Mouse (Mus musculus) inflammation-experienced regulatory T-cells, adult 6 months (primary cell): Measurements from ENCODE around the gene Armc5. TPM values are rescaled to one million over a fixed set of nuclear protein-coding genes. Genes with fewer than 3 reads are reported as not detected.

Source experiments
- ATAC-seq: one replicate; pipeline ENCODE4 v1.8.0; 2017
- polyA plus RNA-seq, 3 experiments: library from polyadenylated mRNA; unstranded; fragments of 100-300 nt; shearing (Covaris generic); gene quantifications; one replicate each; pipeline ENCODE4 v1.2.1; 2017

The Armc5 gene
- polyA plus RNA-seq, 3 experiments from 2014 or later = 4.9 to 5.6 (median 5.5) TPM

GRCm38 (mm10) chr7:128246496-128247391, 9.6 kb downstream of the Armc5 start, which contains the start of gene Tgfb1i1:
Tgfb1i1 (plus strand) TSS chr7:128246812.
- ATAC-seq = no peak

DNA sequence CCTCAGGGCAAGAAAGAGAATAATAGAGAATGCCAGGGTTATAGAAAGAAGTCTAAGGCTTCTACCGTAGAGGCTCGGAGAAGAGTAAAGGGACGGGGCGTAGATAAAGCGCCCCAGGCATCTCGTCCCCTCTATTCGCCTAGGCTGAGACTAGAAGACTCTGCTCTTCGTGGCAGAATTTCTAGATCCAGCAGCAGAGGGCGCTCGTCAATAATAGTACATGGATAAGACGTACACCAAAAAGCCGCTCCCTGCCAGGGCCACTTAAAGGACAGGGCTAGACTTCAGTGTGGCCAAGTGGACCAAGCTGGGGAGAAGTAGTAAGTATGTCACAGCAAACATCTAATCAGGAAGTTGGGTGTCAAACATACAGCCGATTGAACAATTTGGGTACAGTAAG, 10.3 kb downstream of the Armc5 start:
- peak; percentile 54 for ATAC-seq

DNA sequence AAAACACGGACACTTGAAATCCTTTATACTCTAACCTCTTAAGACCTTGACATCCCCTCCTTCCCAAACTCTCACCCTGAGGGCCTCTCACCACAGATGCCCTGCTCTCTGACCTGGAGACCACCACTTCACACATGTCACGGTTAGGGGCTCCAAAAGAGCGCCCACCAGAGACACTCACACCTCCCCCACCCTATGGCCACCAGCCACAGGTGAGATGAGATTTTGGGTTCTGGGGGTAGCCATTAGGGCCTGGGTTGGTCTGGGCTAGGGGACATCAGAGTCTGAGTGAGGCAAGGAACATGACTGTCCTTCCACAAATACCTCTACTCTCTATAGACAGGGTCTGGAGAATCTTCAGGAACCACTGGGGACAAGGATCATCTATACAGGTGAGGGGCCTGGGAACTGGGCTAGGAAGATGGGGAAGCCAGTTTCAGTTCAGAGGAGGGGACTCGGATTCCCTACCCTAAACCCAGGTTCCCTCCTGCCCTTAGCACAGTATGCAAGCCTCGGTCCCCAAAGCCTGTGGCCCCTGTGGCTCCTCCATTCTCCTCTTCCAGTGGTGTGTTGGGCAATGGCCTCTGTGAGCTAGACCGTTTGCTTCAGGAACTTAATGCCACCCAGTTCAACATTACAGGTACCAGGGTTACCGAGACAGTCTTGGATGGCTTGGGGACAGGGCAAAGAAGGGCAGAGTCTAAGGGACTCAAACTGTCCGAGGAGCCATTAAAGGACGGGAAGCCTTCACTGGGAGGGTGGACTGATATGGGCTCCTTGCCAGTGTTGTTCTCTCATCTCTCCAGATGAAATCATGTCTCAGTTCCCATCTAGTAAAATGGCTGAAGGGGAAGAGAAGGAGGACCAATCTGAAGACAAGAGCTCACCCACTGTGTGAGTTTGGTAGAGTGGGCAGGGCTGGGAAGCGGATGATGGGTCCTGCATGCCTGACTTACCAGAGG, 11.2 kb downstream of the Armc5 start:
- ATAC-seq = no peak

GRCm38 (mm10) chr7:128249998-128250397, 12.9 kb downstream of the Armc5 start:
- no peak for ATAC-seq

DNA sequence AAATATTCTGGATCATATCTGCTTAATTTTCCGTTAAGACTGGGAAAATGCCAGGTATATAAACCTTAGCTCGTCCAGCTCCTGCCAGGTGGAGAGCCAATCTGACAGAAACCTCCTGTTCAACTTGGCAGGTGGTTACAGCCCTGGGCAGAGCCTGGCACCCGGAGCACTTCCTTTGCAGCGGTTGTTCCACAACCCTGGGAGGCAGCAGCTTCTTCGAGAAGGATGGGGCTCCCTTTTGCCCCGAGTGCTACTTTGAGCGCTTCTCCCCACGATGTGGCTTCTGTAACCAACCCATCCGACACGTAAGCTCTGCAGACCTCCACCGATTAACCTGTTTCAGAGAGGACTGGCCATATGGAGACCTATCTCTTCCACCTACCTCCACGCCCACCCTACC, 14.8 kb downstream of the Armc5 start:
- ATAC-seq = no peak

DNA sequence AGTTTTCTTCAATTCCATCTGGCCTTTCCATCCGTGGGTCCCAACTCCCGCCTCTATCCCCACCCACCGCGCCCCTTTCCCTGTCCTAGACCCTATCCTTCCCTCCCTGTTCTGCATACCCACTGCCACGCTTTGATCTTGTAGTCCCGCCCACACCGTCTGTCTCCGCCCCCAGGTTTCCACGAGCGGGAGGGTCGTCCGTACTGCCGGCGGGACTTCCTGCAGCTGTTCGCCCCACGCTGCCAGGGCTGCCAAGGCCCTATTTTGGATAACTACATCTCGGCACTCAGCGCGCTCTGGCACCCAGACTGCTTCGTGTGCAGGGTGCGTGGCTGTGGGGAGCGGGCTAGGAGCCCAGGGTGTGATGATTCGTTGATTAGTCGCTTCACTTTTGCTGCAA, 15.5 kb downstream of the Armc5 start:
- no peak for ATAC-seq

GRCm38 (mm10) chr7:128254978-128255377, 17.8 kb downstream of the Armc5 start:
- ATAC-seq = no peak

- ATAC-seq = no peak
Observed at GRCm38 (mm10) chr7:128255757-128256156, 18.6 kb downstream of the Armc5 start.

DNA sequence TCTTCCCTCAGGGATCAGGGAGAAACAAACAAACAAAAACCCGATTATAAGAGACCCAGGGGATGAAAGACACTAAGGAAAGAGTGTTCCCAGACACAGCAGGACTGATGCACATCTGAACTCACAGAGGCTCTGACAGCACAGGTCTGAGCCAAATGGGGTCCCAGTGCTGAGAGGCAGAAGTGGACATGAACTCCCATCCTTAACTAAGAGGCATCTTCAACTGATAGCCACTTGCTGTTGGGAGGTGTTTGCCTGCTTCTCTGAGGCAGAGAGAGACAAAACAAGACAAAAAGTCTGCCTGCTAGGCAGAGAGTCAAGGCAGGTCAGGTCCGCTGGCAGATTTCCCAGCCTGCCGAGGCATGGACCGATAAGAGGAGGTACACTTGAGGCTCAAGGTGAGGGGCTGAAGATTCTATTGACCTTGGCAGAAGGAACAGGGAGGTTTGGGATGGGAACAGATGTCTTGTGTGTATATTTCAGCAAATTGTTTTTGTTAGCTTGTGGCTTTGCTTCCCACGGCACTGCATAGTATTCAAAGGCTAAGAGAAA, 19.7 kb downstream of the Armc5 start:
- ATAC-seq = no peak

DNA sequence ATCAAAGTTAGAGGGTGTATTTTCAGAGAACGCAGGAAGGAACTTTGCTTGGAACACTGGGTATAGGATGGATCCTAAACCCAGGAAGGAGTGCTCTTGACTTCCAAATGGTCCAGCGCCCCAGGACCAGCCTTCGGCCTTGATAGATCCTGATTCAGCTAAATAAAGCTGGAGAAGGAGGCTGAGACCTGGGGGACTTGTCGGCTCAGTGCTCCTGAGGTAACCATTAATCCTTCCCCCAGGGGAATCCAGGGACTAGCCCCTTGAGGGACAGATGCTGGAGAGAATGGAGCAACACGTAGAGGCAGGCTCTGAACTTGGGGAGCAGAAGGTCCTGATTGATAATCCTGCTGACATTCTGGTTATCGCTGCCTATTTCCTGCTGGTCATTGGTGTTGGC, 28.3 kb downstream of the Armc5 start, which contains the start of gene Slc5a2:
TSS of gene Slc5a2 (plus strand) at position 247 of the 400 bp plus-strand sequence.
- ATAC-seq = no peak

DNA sequence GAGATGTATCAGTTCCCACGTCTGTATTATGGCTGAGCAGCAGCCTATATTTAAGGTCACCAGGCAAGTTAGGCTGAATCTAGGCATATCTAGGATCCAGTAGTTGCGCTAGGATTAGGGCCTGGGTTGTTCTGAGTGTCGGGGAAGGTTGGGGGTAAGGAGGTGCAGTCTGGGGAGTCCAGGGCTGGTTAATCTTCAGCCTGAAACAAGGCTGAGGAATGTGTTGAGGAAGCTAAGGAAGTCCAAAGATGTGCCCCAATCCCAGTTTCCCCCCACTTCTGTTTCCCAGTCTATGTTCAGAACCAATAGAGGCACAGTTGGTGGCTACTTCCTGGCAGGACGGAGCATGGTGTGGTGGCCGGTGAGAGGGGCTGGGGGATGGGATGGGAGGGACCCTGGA, 28.9 kb downstream of the Armc5 start:
- ATAC-seq = no peak

- ATAC-seq = no peak
Observed at GRCm38 (mm10) chr7:128267391-128267790, 30.2 kb downstream of the Armc5 start.

DNA sequence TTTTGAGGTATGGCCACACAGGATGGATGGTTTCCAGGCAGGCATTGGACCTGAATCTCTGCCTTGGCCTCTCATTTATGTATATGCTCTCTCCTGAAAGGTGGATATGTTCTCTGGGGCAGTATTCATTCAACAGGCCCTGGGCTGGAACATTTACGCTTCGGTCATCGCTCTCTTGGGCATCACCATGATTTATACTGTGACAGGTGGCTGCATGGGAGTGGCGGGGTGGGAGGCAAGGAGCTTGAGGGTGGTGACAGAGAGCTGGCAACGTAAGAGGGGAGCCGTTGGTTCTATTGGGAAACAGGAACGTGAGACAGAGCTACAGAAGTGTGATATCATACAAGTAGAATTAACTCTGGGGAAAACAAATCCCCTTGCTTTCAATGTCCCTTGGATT, 30.7 kb downstream of the Armc5 start:
- ATAC-seq = no peak

DNA sequence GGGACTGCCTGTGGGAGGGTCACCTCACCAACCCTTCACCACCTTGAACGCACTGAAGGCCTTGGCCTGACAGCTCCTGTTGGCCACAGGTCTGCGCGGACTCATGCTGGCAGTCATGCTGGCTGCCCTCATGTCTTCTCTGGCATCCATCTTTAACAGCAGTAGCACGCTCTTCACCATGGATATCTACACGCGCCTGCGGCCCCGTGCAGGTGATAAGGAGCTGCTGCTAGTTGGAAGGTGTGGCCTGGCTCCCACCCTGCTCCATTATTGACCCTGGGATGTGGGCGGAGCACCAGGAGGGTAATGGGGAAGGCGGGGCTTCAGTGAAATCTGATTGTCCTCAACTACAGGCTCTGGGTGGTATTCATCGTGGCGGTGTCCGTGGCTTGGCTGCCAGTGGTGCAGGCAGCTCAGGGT, 33.3 kb downstream of the Armc5 start:
- no peak for ATAC-seq

GRCm38 (mm10) chr7:128271496-128271895, 34.4 kb downstream of the Armc5 start:
- no peak for ATAC-seq

GRCm38 (mm10) chr7:128276051-128276450, 38.9 kb downstream of the Armc5 start:
- no peak for ATAC-seq

GRCm38 (mm10) chr7:128279750-128280149, 42.6 kb downstream of the Armc5 start:
- ATAC-seq = no peak

DNA sequence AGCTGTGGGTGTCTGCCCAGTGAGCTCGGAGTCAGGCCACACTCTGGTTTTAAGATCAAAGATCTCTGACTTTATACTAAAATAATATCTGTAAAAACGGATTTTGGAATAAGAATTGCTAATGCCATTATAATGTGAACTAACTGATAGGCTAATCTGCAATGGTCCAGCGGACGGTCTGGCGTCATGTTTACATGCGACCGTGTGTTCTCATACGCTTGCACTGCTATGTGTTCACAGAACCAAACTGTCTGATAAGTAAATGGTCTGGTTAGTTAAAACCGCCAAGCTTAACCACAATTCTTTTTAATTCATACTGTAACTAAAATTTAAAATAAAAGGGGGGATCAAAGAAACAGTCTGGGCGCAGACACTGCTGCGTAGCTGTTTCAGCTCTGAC, 44.6 kb downstream of the Armc5 start:
- ATAC-seq = no peak

DNA sequence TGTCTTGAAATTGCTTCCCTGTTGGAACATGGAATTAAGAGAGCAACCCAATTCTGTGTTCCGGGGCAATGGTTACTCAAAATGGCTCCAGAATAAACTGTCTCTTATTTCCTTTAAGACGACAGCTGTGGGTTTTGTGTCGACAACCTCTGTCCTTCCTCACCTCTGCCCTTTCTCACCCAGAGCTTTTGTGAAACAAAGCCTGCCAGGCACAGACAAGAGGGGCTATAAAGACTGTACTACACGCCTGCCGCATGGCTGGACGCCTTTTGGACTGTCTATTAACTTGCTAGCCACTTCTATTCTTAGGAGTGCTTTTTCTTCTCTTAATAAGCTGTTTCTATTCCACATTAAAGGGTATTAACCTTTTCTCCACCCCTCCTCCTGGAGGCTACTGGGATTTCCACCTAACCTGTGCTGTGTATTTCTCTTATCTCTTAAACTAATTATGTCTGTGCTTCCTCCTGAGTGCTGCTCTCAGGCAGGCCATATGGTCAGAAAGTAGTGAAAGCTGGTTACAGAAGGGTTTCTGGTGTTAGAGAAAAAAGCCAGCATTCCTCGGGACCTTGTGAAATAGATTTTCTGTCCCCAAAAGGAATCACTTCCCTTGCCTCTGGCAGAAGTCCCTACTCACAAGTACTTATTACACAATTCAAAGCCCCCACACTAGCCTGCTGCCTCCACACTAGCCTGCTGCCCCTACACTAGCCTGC, 45.5 kb downstream of the Armc5 start:
- ATAC-seq = no peak

- no peak for ATAC-seq
Observed at GRCm38 (mm10) chr7:128284047-128284446, 46.9 kb downstream of the Armc5 start.

DNA sequence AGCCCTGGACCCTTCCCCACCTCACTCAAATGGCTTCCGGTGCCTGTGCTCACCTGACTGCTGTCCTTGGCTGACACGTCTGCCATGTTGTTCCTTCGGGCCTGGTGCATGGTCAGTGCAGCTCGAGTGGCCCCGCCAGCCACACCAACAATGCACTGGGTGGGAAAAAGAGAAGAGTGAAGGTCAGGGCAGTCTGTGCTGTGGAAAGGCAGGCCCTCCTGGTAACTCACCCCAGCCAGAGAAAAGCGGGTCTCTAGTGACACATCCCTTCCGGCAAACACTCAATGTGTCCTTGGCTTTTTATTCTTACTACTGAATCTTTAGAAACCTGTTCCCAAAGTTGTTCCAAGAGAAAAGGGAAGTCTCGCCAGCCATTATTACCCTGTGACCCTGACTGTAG, 47.9 kb downstream of the Armc5 start:
- no peak for ATAC-seq

- no peak for ATAC-seq
Observed at GRCm38 (mm10) chr7:128288923-128289544, 51.9 kb downstream of the Armc5 start.
